Mouse (Mus musculus) hematopoietic stem cell, adult 5-6 weeks (primary cell): ENCODE measurements around the gene Abcg4. TPM values are rescaled to one million over a fixed set of nuclear protein-coding genes. Genes with fewer than 3 reads are reported as not detected.

Source experiments
- ATAC-seq, 2 experiments: fragments of 125-278 bp in 1 of 2; replicated peaks in 1 of 2; 2 replicates each; pipeline ENCODE4 v1.8.0; 2016 to 2017; ENCODE audit warnings: inconsistent platforms in 2 of 2, mild to moderate bottlenecking in 2 of 2, moderate number of reproducible peaks in 2 of 2, low read depth in 1 of 2, moderate TSS enrichment in 1 of 2; ENCODE audit not compliant: low FRiP score in 2 of 2, poor library complexity in 2 of 2, severe bottlenecking in 2 of 2, insufficient read depth in 1 of 2, low TSS enrichment in 1 of 2
- total RNA-seq: library from RNA; stranded (forward); fragments of 172-1452, 232-1000 nt; gene quantifications from 2 replicates; pipeline ENCODE4 v1.2.3, GENCODE M21; 2017

Abcg4 gene
- total RNA-seq, 1 experiment from 2014 or later, result 0.99 TPM

DNA sequence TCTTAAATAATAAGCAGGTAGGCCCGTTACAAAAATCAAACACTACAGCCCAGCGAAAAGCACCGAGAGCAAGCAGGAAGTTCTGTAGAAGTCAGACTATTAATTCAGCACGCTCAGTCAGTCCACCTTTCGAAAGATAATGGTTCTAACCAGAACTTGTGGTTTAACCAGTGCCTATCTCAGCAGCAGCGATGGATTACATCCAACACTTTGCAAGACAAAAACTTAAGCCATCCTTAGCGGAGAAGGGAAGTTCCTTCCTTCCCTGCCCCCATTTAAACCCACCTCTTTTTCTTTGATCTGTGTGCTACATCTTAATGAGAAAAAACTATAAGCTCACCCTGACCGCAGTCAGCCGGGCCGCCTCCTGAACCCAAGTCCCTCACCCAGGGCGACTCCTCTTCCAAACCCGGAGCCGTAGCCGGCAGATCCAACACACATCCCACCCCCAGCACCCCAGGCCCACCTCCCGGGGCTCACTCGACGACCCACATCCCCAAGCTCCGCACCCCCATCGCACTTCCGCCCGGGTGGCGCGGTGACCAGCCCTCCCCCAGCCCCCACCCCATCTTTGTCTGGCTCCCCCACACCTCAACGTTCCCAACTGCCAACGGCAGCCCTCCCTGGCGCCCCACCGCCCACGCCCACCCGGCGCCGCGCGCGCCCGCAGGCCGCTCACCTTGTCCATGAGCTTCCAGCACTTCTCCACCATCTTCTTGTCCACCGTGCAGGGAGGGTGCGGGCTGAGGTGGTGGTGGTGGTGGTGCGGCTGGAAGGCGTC is 55.2 kb downstream of the Abcg4 start:
- no peak; a peak in 1 of 4 replicates for ATAC-seq

DNA sequence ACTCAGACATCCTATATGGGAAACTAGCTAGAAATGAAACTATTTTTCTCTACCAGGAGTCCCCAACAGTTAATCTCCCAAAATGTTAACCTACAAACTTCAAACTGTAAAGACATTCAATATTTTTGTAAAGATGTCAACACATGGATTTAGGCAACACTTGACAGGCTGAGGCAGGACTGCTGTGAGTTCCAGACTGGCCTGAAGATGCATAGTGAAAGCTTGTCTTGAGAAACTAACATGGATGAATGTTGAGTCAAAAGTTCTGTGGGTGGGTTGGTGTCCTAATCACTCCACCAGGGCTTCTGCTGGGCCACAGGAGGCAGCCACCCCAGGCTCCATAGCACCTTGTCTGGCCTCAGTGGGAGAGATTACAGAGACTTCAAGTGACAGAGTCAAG is 56.8 kb downstream of the Abcg4 start:
- no peak for ATAC-seq

DNA sequence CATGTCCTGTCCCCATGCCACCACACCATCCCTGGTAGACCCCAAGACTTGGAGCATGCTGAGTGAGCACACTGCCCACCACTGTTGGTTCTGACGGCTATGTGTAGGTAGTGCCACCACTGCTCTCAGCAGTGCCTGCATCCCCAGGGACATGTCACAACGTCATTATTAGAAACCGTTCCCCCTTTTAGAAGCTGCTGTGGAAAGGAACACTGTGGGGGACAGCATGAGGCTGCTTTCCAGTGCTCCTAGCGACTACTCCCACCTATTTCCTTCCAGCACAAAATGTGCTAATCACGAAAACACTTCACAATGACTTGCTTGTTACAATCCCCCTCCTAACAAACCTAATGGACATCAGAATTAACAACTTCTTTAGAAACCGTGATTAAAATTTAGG is 62.4 kb downstream of the Abcg4 start:
- no peak for ATAC-seq

Other genes starting within 250 kb of the Abcg4 start
- gene Thy1, start 245.2 kb downstream of the Abcg4 start, total RNA-seq, result 2.0 and 5.8 TPM in 2 replicates
- gene Usp2, start 221.6 kb downstream of the Abcg4 start, total RNA-seq, result 2.0 and 3.0 TPM in 2 replicates
- not detected in 2 replicates for gene Mfrp, start 186.9 kb downstream of the Abcg4 start, total RNA-seq
- not detected in 2 replicates for gene C1qtnf5, start 181.4 kb downstream of the Abcg4 start, total RNA-seq
- not detected in 2 replicates for gene Gm49380, start 175.1 kb downstream of the Abcg4 start, total RNA-seq
- 10.8 and 13.0 TPM in 2 replicates for gene Rnf26, start 175.1 kb downstream of the Abcg4 start, total RNA-seq
- gene Mcam, start 154.1 kb downstream of the Abcg4 start, total RNA-seq, result 1.1 and 6.9 TPM in 2 replicates
- gene Cbl, start 54.6 kb downstream of the Abcg4 start, total RNA-seq, result 19.6 and 35.0 TPM in 2 replicates
- not detected in 2 replicates for gene Ccdc153, start 47.9 kb downstream of the Abcg4 start, total RNA-seq
- gene Pdzd3, start 37.1 kb downstream of the Abcg4 start, total RNA-seq, result 0.35 TPM in 1 of 2 replicates, not detected in the other
- gene Nlrx1, start 20.0 kb downstream of the Abcg4 start, total RNA-seq, result 2.1 and 6.6 TPM in 2 replicates
- gene Hinfp, start 17.1 kb upstream of the Abcg4 start, total RNA-seq, result 26.1 and 28.0 TPM in 2 replicates
- 4.7 and 5.1 TPM in 2 replicates for gene C2cd2l, start 31.7 kb upstream of the Abcg4 start, total RNA-seq
- 15.2 and 17.4 TPM in 2 replicates for gene Dpagt1, start 37.4 kb upstream of the Abcg4 start, total RNA-seq
- 127 and 131 TPM in 2 replicates for gene H2afx, start 46.1 kb upstream of the Abcg4 start, total RNA-seq
- 29.3 and 35.2 TPM in 2 replicates for gene Hmbs, start 55.6 kb upstream of the Abcg4 start, total RNA-seq
- 14.3 and 16.1 TPM in 2 replicates for gene Vps11, start 73.1 kb upstream of the Abcg4 start, total RNA-seq
- 56.5 and 67.2 TPM in 2 replicates for gene Hyou1, start 90.9 kb upstream of the Abcg4 start, total RNA-seq
- gene Slc37a4, start 108.2 kb upstream of the Abcg4 start, total RNA-seq, result 15.8 and 20.2 TPM in 2 replicates
- 1,716 and 2,164 TPM in 2 replicates for gene Rps25, start 118.5 kb upstream of the Abcg4 start, total RNA-seq
- gene Trappc4, start 119.0 kb upstream of the Abcg4 start, total RNA-seq, result 42.2 and 47.6 TPM in 2 replicates
- gene Ccdc84, start 130.0 kb upstream of the Abcg4 start, total RNA-seq, result 21.4 and 31.9 TPM in 2 replicates
- gene Foxr1, start 152.5 kb upstream of the Abcg4 start, total RNA-seq, result not detected in 2 replicates
- not detected in 2 replicates for gene Upk2, start 166.4 kb upstream of the Abcg4 start, total RNA-seq
- gene Bcl9l, start 194.2 kb upstream of the Abcg4 start, total RNA-seq, result 5.9 and 6.1 TPM in 2 replicates